Mouse (Mus musculus) limb, embryonic 15.5 days (tissue): ENCODE data around the gene Mapk8ip2. TPM values are rescaled to one million over a fixed set of nuclear protein-coding genes. Genes with fewer than 3 reads are reported as not detected.

Experiments
- ATAC-seq: fragments of 200-750 bp; cut with Nextera tagmentation; 2 replicates; pipeline ENCODE4 v1.8.0; 2017; ENCODE audit warnings: low read depth, moderate TSS enrichment; ENCODE audit not compliant: insufficient number of reproducible peaks, low FRiP score, low TSS enrichment
- H3K27ac ChIP-seq: fragments of 300-500 bp; sonication (generic); 2 replicates; pipeline ENCODE4 v1.5.1; 2015; ENCODE audit warnings: moderate library complexity, mild to moderate bottlenecking, inconsistent platforms
- H3K27me3 ChIP-seq: fragments of 300-500 bp; sonication (generic); 2 replicates; pipeline ENCODE4 v1.6.1; 2015; ENCODE audit warnings: inconsistent platforms
- H3K36me3 ChIP-seq: fragments of 300-500 bp; sonication (generic); 2 replicates; pipeline ENCODE4 v1.6.1; 2015; ENCODE audit warnings: inconsistent platforms
- H3K4me1 ChIP-seq: fragments of 300-500 bp; sonication (generic); 2 replicates; pipeline ENCODE4 v1.6.1; 2015; ENCODE audit warnings: inconsistent platforms
- H3K4me2 ChIP-seq: fragments of 300-500 bp; sonication (generic); 2 replicates; pipeline ENCODE4 v1.6.1; 2015; ENCODE audit warnings: mild to moderate bottlenecking, inconsistent platforms
- H3K4me3 ChIP-seq: fragments of 300-500 bp; sonication (generic); 2 replicates; pipeline ENCODE4 v1.5.1; 2015; ENCODE audit warnings: mild to moderate bottlenecking, inconsistent platforms
- H3K9ac ChIP-seq: fragments of 300-500 bp; sonication (generic); 2 replicates; pipeline ENCODE4 v1.6.1; 2015; ENCODE audit warnings: inconsistent platforms
- H3K9me3 ChIP-seq: fragments of 300-500 bp; sonication (generic); 2 replicates; pipeline ENCODE4 v1.6.1; 2016; ENCODE audit warnings: inconsistent platforms
- WGBS: fragments of 180-500 bp; shearing (Covaris S2); methylation state at CpG from one replicate; pipeline ENCODE4 v1.1.7; 2015; 5-methylcytosine and 5-hydroxymethylcytosine counted together
- polyA plus RNA-seq: library from polyadenylated mRNA; unstranded; fragments of >200 nt; fragmentation: Nextera tagmentation; extraction: Ambion mirVana; gene quantifications from 2 replicates; pipeline ENCODE4 v1.2.1, GENCODE M21; 2015

The Mapk8ip2 gene
- polyA plus RNA-seq, 1 experiment from 2014 or later, result 0.82 TPM

GRCm38 (mm10) chr15:89496841-89497240, 43.1 kb downstream of the Mapk8ip2 start:
- no peak overlapping the region for H3K27ac ChIP-seq
- ATAC-seq, result no peak
- H3K27me3 ChIP-seq, result peaks cover 25% of the 10 kb centered on the region
- H3K4me1 ChIP-seq, result peaks cover 23% of the 10 kb centered on the region
- no peaks in the 10 kb centered on the region for H3K36me3 ChIP-seq
- no peak overlapping the region for H3K4me3 ChIP-seq
- H3K4me2 ChIP-seq, result no peak overlapping the region
- no peak overlapping the region for H3K9ac ChIP-seq
- 34% methylated on average over 2 of the region's 2 CpGs for WGBS
- H3K9me3 ChIP-seq, result no peaks in the 10 kb centered on the region

- Histone ChIP-seq H3K4me3 (peak overlapping the region; percentile 77), H3K4me1 (peaks cover 23% of the 10 kb centered on the region), H3K27me3 (peaks cover 25% of the 10 kb centered on the region), H3K9ac (no peak overlapping the region), H3K27ac (no peak overlapping the region), H3K9me3 (no peaks in the 10 kb centered on the region), H3K36me3 (no peaks in the 10 kb centered on the region), H3K4me2 (no peak overlapping the region)
- WGBS, result 36% methylated on average over 4 of the region's 4 CpGs
- ATAC-seq, result no peak; the same call in 1 of the 2 replicates
Observed at GRCm38 (mm10) chr15:89497391-89498048, 43.8 kb downstream of the Mapk8ip2 start.

- H3K9me3 ChIP-seq, result no peaks in the 10 kb centered on the region
- 0 out of 2 replicates have a peak overlapping the region, but pooled peaks have one; percentile 57 for H3K27ac ChIP-seq
- H3K4me1 ChIP-seq, result peaks cover 23% of the 10 kb centered on the region
- peak overlapping the region; percentile 93 for H3K4me2 ChIP-seq
- H3K9ac ChIP-seq, result peak overlapping the region; percentile 65; the same call in 1 of the 2 replicates
- peak overlapping the region; percentile 77 for H3K4me3 ChIP-seq
- peaks cover 25% of the 10 kb centered on the region for H3K27me3 ChIP-seq
- 0 out of 2 replicates have a peak, but pooled peaks have one; percentile 7 for ATAC-seq
- WGBS, result 3% methylated on average over 40 of the region's 41 CpGs
- H3K36me3 ChIP-seq, result 0 out of 2 replicates have a peak, but pooled peaks cover 2% of the 10 kb centered on the region
Observed at GRCm38 (mm10) chr15:89498049-89498960, 44.6 kb downstream of the Mapk8ip2 start.

- peak within 1 kb of the TSS; percentile 77 for H3K4me3 ChIP-seq
- ATAC-seq, result peak; percentile 48; the same call in 1 of the 2 replicates
- under 1% methylated on average over 52 of the region's 72 CpGs for WGBS
- H3K9ac ChIP-seq, result peak within 1 kb of the TSS; percentile 65
- H3K36me3 ChIP-seq, result 0 out of 2 replicates have a peak, but pooled peaks cover 4% of the 10 kb centered on the region
- H3K4me2 ChIP-seq, result peak within 1 kb of the TSS; percentile 93
- H3K27me3 ChIP-seq, result peaks cover 25% of the 10 kb centered on the region
- H3K9me3 ChIP-seq, result no peaks in the 10 kb centered on the region
- H3K27ac ChIP-seq, result peak within 1 kb of the TSS; percentile 75
- peaks cover 23% of the 10 kb centered on the region for H3K4me1 ChIP-seq
Observed at GRCm38 (mm10) chr15:89498961-89499688, 45.4 kb downstream of the Mapk8ip2 start, which contains the start of gene Shank3. Shank3 (plus strand) TSS chr15:89499623.

GRCm38 (mm10) chr15:89499784-89500220, 46.1 kb downstream of the Mapk8ip2 start:
- Histone ChIP-seq H3K27me3 (peaks cover 25% of the 10 kb centered on the region), H3K36me3 (0 out of 2 replicates have a peak, but pooled peaks cover 4% of the 10 kb centered on the region), H3K4me3 (peak overlapping the region; percentile 77), H3K4me2 (peak overlapping the region; percentile 93), H3K9me3 (no peaks in the 10 kb centered on the region), H3K27ac (peak overlapping the region; percentile 75), H3K4me1 (peaks cover 23% of the 10 kb centered on the region), H3K9ac (peak overlapping the region; percentile 65)
- under 1% methylated on average over 35 of the region's 60 CpGs for WGBS
- ATAC-seq, result peak; percentile 41

GRCm38 (mm10) chr15:89500221-89500791, 46.6 kb downstream of the Mapk8ip2 start:
- Histone ChIP-seq H3K27ac (0 out of 2 replicates have a peak overlapping the region, but pooled peaks have one; percentile 57), H3K9ac (peak overlapping the region; percentile 65), H3K4me1 (peaks cover 23% of the 10 kb centered on the region), H3K4me3 (peak overlapping the region; percentile 77), H3K27me3 (peaks cover 25% of the 10 kb centered on the region), H3K36me3 (peaks cover 5% of the 10 kb centered on the region; the same call in 1 of the 2 replicates), H3K4me2 (peak overlapping the region; percentile 93), H3K9me3 (no peaks in the 10 kb centered on the region)
- peak; percentile 20; the same call in 1 of the 2 replicates for ATAC-seq
- WGBS, result 2% methylated on average over 35 of the region's 35 CpGs

- H3K36me3 ChIP-seq, result peaks cover 7% of the 10 kb centered on the region; the same call in 1 of the 2 replicates
- H3K27me3 ChIP-seq, result peaks cover 25% of the 10 kb centered on the region
- H3K9ac ChIP-seq, result no peak overlapping the region
- no peak for ATAC-seq
- 86% methylated on average over 3 of the region's 3 CpGs for WGBS
- H3K27ac ChIP-seq, result no peak overlapping the region
- peaks cover 23% of the 10 kb centered on the region for H3K4me1 ChIP-seq
- H3K4me2 ChIP-seq, result no peak overlapping the region
- no peaks in the 10 kb centered on the region for H3K9me3 ChIP-seq
- no peak overlapping the region for H3K4me3 ChIP-seq
Observed at GRCm38 (mm10) chr15:89501321-89501720, 47.6 kb downstream of the Mapk8ip2 start.

- Histone ChIP-seq H3K9ac (no peak overlapping the region), H3K4me1 (peaks cover 10% of the 10 kb centered on the region; the same call in 1 of the 2 replicates), H3K9me3 (no peaks in the 10 kb centered on the region), H3K4me2 (no peak overlapping the region), H3K4me3 (no peak overlapping the region), H3K27ac (no peak overlapping the region), H3K36me3 (peaks cover 13% of the 10 kb centered on the region; the same call in 1 of the 2 replicates), H3K27me3 (no peaks in the 10 kb centered on the region; the same call in 1 of the 2 replicates)
- ATAC-seq, result no peak
- WGBS, result 92% methylated on average over 9 of the region's 9 CpGs
Observed at GRCm38 (mm10) chr15:89504838-89505237, 51.1 kb downstream of the Mapk8ip2 start.

- Histone ChIP-seq H3K27me3 (no peaks in the 10 kb centered on the region), H3K9me3 (no peaks in the 10 kb centered on the region), H3K9ac (no peak overlapping the region), H3K4me1 (no peaks in the 10 kb centered on the region), H3K36me3 (peaks cover 13% of the 10 kb centered on the region; the same call in 1 of the 2 replicates), H3K4me2 (no peak overlapping the region), H3K4me3 (no peak overlapping the region), H3K27ac (no peak overlapping the region)
- WGBS, result 93% methylated on average over 8 of the region's 8 CpGs
- no peak for ATAC-seq
Observed at GRCm38 (mm10) chr15:89507751-89508150, 54.0 kb downstream of the Mapk8ip2 start.

- H3K9ac ChIP-seq, result no peak overlapping the region
- no peaks in the 10 kb centered on the region for H3K9me3 ChIP-seq
- ATAC-seq, result no peak
- no peaks in the 10 kb centered on the region for H3K27me3 ChIP-seq
- no peaks in the 10 kb centered on the region for H3K4me1 ChIP-seq
- 62% methylated on average over 4 of the region's 4 CpGs for WGBS
- no peak overlapping the region for H3K4me2 ChIP-seq
- no peaks in the 10 kb centered on the region for H3K36me3 ChIP-seq
- H3K27ac ChIP-seq, result no peak overlapping the region
- H3K4me3 ChIP-seq, result no peak overlapping the region
Observed at GRCm38 (mm10) chr15:89512679-89513078, 59.0 kb downstream of the Mapk8ip2 start.
